Mouse (Mus musculus) gastrocnemius, postnatal 14 days (tissue): Measurements from ENCODE around the gene Hexdc. TPM values are rescaled to one million over a fixed set of nuclear protein-coding genes. Genes with fewer than 3 reads are reported as not detected.

Experiments
- total RNA-seq, 2 experiments: library from RNA; stranded (reverse); gene quantifications; 2 replicates each; pipeline ENCODE4 v1.2.3; 2021

Gene Hexdc
- total RNA-seq, 2 experiments from 2014 or later, result 6.0 to 7.7 TPM

Other genes starting within 250 kb of the Hexdc start
- 10 to 100 TPM; 50.2 to 56.9 TPM for gene Csnk1d, start 213.1 kb upstream of the Hexdc start, total RNA-seq
- not detected for gene Cd7, start 165.0 kb upstream of the Hexdc start, total RNA-seq
- gene Sectm1b, start 140.9 kb upstream of the Hexdc start, total RNA-seq, result not detected
- not detected for gene Sectm1a, start 123.2 kb upstream of the Hexdc start, total RNA-seq
- not detected for gene Tex19.2, start 85.8 kb upstream of the Hexdc start, total RNA-seq
- not detected for gene Tex19.1, start 58.3 kb upstream of the Hexdc start, total RNA-seq
- gene Uts2r, start 44.2 kb upstream of the Hexdc start, total RNA-seq, result 1 to 10 TPM; 1.6 to 2.1 TPM
- 10 to 100 TPM; 10.0 to 12.0 TPM for gene Ogfod3, start 278 bp downstream of the Hexdc start, total RNA-seq
- gene Cybc1, start 24.9 kb downstream of the Hexdc start, total RNA-seq, result 1 to 10 TPM; 4.4 to 5.6 TPM
- gene Narf, start 32.8 kb downstream of the Hexdc start, total RNA-seq, result 10 to 100 TPM; 40.9 to 56.1 TPM
- gene Foxk2, start 55.6 kb downstream of the Hexdc start, total RNA-seq, result 10 to 100 TPM; 18.9 to 24.7 TPM
- 10 to 100 TPM; 26.1 to 31.5 TPM for gene Wdr45b, start 150.0 kb downstream of the Hexdc start, total RNA-seq
- gene Rab40b, start 183.8 kb downstream of the Hexdc start, total RNA-seq, result 10 to 100 TPM; 14.7 to 20.5 TPM
- 1 to 10 TPM; 4.4 to 5.1 TPM for gene Fn3krp, start 217.0 kb downstream of the Hexdc start, total RNA-seq
- 1 to 10 TPM; 6.7 to 7.8 TPM for gene Fn3k, start 230.5 kb downstream of the Hexdc start, total RNA-seq
- gene Tbcd, start 247.5 kb downstream of the Hexdc start, total RNA-seq, result 10 to 100 TPM; 13.6 to 14.1 TPM